Mouse (Mus musculus): ENCODE measurements around the gene Flt1. TPM values are rescaled to one million over a fixed set of nuclear protein-coding genes. Genes with fewer than 3 reads are reported as not detected.
A peak's percentile ranks its signal among the peaks of the same experiment; 100 is the strongest.

The Flt1 gene
- 2.5 and 3.1 TPM in 2 replicates for total RNA-seq (2015)
- total RNA-seq (2017) = 2.5 and 3.7 TPM in 2 replicates

DNA sequence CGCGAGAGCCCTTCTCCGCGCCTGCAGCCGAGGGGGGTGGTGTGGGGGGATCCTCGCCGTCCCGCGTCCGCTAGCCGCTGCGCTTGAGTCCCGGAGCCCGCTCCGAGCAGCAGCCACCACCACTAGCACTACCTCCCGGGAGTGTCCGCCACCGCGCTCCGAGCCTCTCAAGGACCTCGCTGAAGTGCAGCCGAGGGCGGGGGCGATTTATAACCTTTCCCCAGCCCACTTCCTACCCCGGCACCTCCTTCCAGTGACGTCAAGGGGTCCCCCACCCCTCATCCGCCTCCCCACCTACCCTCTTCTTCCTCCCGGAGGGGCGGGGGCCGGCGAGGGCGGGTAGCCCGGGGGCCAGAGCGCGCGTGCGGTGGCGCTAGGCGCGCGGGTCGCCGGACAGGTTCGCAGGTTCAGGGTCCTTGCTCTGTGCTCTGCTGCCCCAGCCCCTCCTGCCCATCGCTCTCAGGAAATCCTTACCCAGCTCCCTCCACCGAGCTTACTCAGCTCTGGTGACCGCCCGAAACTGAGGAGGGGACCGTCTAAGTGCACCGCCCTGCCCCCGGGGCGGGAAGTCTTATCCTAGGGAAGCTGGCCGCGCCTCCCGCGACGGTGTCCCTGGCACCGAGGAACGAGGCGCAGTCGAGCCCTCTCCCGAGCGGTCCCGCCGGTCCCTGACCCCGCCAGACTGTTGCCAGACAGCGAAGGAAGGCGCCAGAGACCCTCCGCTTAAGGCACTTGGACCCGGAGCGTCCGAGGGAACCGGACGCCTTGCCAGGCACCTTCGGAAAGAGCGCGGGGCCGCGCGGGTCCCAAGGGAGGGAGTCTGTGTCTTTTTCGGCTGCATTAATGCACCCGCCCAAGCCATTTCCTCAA, at the start of gene Flt1:
Gene Flt1, minus strand, starts transcription at position 181 of the 870 bp plus-strand sequence.
- no peak for ATAC-seq (replicated peaks; ENCODE audit: poor library complexity)

- ATAC-seq (replicated peaks; ENCODE audit: poor library complexity) = 0 out of 2 replicates have a peak, but pooled peaks have one; percentile 39
These were observed 49.4 kb upstream of the Flt1 start for GRCm38 (mm10) chr5:147775222-147775621.

- ATAC-seq (replicated peaks; ENCODE audit: poor library complexity) = no peak
These were observed 44.1 kb upstream of the Flt1 start for GRCm38 (mm10) chr5:147769918-147770317.

DNA sequence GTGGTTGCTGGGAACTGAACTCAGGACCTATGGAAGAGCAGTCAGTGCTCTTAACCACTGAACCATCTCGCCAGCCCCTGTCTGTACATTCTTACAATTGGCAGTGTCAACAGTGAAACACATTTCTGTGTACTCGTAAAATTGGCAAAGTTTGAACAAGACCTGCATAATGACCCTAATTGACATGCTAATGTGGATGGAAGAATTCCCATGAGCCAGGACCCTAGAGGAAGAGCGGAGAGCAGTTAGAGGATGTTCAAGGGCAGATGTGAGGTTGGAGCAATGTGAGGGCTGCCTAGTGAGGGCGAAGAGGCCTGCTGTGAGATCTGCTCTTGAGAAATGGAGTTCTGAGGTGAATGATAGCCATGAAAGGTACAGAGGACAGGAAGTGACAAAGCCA, 38.2 kb upstream of the Flt1 start:
- no peak for ATAC-seq (replicated peaks; ENCODE audit: poor library complexity)

GRCm38 (mm10) chr5:147761984-147762383, 36.2 kb upstream of the Flt1 start:
- ATAC-seq (replicated peaks; ENCODE audit: poor library complexity) = no peak

GRCm38 (mm10) chr5:147761275-147761674, 35.5 kb upstream of the Flt1 start:
- ATAC-seq (replicated peaks; ENCODE audit: poor library complexity) = no peak

- peak; percentile 65 for ATAC-seq (replicated peaks; ENCODE audit: poor library complexity)
These were observed 33.0 kb upstream of the Flt1 start for GRCm38 (mm10) chr5:147758640-147759319.

DNA sequence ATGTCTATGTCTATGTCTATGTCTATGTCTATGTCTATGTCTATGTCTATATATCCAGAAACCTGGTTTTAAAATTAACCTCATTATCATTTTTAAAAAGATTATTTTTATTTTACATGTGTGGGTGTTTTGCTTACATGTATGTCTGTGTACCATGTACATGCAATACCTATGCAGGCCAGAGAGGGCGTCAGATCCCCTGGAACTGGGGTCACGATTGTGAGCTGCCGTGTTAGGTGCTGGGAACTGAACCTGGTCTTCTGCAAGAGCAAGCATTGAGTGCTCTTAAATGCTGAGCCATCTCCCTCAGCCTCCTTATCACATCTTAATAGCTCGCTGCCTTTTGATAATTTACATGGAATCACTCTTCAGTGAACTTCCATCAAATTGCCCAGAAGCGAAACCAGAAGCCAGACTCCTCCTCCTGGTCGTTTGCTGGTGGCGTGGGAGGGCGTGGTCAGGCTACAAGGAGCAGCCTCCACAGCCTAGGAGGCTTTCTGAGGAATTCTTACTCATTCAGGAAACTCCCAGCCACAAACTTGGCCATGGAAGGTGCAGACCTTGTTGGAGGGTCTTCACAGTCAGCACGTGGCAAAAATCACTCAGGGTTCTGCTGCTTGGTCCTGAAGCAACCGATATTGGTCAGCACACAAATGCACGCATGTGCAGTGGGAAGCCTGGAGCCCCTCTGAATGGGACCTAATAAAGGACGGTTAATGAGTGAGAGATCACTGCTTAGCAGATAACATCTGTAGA, 32.2 kb upstream of the Flt1 start:
- ATAC-seq (replicated peaks; ENCODE audit: poor library complexity) = peak; percentile 76

GRCm38 (mm10) chr5:147752914-147753341, 27.1 kb upstream of the Flt1 start:
- no peak for ATAC-seq (replicated peaks; ENCODE audit: poor library complexity)

- peak; percentile 30 for ATAC-seq (replicated peaks; ENCODE audit: poor library complexity)
These were observed 25.9 kb upstream of the Flt1 start for GRCm38 (mm10) chr5:147751673-147752130.

- ATAC-seq (replicated peaks; ENCODE audit: poor library complexity) = no peak
These were observed 24.2 kb upstream of the Flt1 start for GRCm38 (mm10) chr5:147749972-147750371.

DNA sequence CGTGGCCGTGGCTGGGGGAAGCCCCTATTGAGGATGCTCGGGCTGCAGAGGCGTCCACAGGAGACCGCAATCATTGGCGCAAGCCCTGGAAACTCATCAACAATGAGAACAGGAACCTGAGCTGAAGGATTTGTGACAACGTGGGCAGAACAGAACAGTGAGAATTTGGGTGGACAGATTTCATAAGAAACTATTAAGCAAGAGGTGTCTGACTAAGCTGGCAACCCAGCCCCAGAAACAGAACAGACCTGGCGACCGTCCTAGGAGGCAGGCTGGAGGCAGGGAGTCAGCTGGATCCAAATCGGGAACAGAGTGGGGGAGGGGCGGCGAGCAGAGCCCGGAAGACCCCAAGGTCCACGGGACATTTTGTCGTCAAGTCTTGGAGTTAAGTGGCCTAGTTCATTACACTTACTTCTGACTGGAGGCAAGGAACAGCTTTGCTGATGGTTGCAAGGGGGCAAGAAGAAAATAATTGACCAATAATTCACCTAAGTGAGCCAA, 22.3 kb upstream of the Flt1 start:
- ATAC-seq (replicated peaks; ENCODE audit: poor library complexity) = peak; percentile 93

GRCm38 (mm10) chr5:147744900-147745653, 19.3 kb upstream of the Flt1 start:
- no peak for ATAC-seq (replicated peaks; ENCODE audit: poor library complexity)

DNA sequence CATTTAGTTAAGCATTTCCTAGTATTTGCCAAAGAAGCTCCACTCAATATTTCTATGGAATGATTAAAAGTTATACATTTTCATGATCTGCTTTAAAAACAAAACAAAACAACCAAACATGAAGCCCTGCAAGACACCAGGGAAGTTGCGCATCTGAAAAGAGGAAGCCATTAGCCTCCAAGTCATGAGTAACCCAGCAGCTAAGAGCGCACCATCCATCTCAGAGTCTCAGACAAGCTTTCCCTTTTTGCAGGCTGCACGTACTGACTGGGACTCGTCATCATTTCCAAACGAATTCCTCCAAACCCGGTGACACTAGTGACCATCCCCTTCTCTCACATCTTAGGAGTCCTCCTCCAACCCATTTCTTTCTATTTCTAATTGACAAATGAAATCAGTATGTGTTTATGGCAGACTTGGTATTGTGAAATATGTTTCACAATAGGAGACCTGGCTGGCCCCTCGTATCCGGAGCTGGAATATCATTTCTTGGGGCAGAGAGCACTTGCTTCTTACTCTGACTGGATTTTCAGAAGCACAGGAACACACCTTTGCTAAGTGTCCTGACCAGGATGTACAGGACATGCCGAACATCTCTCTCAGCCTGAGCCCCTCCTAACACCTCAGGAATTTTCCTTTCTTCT, 16.8 kb upstream of the Flt1 start:
- peak; percentile 90 for ATAC-seq (replicated peaks; ENCODE audit: poor library complexity)

DNA sequence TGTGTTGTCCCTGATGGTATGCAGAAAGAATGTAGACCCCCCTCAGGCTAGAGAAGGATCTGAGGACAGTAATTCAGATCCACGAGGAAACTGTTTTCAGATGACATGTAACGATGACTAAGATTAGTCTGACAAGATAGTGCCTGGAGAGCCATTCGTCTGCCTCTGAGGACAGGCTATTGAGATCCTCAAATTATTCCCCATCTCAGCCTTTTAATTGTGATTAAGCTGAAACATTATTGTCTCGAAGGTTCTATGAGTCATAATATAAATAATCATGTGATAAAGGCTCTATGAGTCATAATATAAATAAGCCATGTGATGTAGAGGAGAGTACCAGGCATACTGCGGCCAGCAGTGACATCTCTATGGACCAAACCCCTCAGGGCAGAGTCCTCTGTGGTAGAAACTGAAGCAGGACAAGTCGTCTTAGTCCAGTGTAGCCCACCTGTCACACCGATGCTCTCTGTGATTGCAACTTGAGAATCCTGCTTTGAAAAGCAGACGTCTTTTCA, 11.0 kb upstream of the Flt1 start:
- no peak for ATAC-seq (replicated peaks; ENCODE audit: poor library complexity)

DNA sequence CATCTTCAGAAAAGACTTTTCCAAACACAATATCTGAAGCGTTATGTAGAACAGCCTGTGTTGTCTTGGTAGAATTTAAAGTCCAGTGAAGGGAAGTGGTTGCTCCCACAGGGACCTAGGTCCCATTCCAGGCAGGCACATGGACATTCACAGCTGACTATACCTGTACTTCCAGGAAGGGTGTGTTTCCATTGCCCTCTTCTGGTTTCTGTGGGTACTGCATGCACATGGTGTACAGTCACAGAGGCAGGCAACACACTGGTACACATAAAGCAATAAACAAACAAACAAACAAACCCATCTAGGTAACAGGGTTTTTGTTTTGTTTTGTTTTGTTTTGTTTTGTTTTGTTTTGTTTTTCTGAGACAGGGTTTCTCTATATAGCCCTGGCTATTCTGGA, 7.9 kb upstream of the Flt1 start:
- peak; percentile 78 for ATAC-seq (replicated peaks; ENCODE audit: poor library complexity)

DNA sequence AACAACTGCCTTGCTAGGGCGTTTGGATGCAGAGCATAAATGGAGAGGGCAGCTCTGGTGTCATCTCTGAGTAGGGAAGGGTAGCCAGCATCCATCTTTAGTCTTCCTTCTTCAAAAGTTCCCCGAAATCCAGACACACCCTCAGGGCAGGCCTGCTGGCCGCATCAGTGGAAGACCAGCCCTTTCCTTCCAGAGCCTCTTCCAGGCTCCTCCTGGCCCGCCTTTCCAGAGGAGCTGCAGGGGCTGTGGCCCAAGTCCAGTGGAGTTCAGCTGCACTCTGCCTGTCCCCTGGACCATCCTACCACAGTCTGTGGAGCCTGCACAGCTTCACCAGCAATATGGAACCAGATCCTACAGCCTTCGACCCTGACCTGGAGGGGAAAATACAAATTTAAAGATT, 7.1 kb upstream of the Flt1 start:
- ATAC-seq (replicated peaks; ENCODE audit: poor library complexity) = no peak

GRCm38 (mm10) chr5:147727481-147727880, 1.7 kb upstream of the Flt1 start:
- ATAC-seq (replicated peaks; ENCODE audit: poor library complexity) = no peak

- peak; percentile 71 for ATAC-seq (replicated peaks; ENCODE audit: poor library complexity)
These were observed 1.0 kb upstream of the Flt1 start for GRCm38 (mm10) chr5:147726701-147727393.
